ENCODE assay signal across 10 mouse cellular contexts in genomic region chr5:128976266-128976665, GRCm38 (mm10). TPM values are rescaled to one million over a fixed set of nuclear protein-coding genes. Genes with fewer than 3 reads are reported as not detected.
A peak's percentile ranks its signal among the peaks of the same experiment; 100 is the strongest.
DNase-seq lines count a peak whose midpoint lies in the region; ATAC-seq and TF ChIP-seq lines count a peak whose summit lies in the region.
"Had no signal": no experiment of that assay in that cellular context is flagged by ENCODE, and none has a peak within 500 bp of the region (broad histone marks: within the 10 kb centered on the region; RNA-seq: fewer than 3 reads in every experiment).

No protein-coding gene starts in this region.

- peak; percentile 67 for DNase-seq in kidney, adult 11 months
- no peak for DNase-seq in G1E (ENCODE audit: low spot score)
- DNase-seq in brain, adult 2 months (ENCODE audit: low read depth, low spot score), result peak; percentile 50
- DNase-seq in kidney, postnatal 25 days, result peak; percentile 64 to 72
- peak; percentile 77 for DNase-seq in retina, embryonic 14.5 days (ENCODE audit: low spot score)
- DNase-seq in right cerebral cortex, postnatal 36 days (ENCODE audit: low spot score in 2 of 2), result no peak
- DNase-seq in frontal cortex, postnatal 14 days (ENCODE audit: low spot score in 2 of 2), result no peak

- no peak overlapping the region for H3K4me2 ChIP-seq in kidney, embryonic 14.5 days (replicated peaks; ENCODE audit: low read depth, low read length)
- H3K4me2 ChIP-seq: embryonic facial prominence, embryonic 12.5 days; liver, embryonic 15.5 days had no signal

- H3K9me3 ChIP-seq in kidney, embryonic 14.5 days (ENCODE audit: control insufficient read depth, low read length), result no peaks in the 10 kb centered on the region
- H3K9me3 ChIP-seq in G1E (replicated peaks), result peaks cover 6% of the 10 kb centered on the region
- H3K9me3 ChIP-seq: embryonic facial prominence, embryonic 12.5 days; liver, embryonic 15.5 days had no signal

- H3K36me3 ChIP-seq in kidney, embryonic 14.5 days (ENCODE audit: control insufficient read depth, insufficient read depth, low read length), result no peaks in the 10 kb centered on the region
- no peaks in the 10 kb centered on the region for H3K36me3 ChIP-seq in G1E (replicated peaks)
- H3K36me3 ChIP-seq: embryonic facial prominence, embryonic 12.5 days; liver, embryonic 15.5 days had no signal

- no peaks in the 10 kb centered on the region for H3K27me3 ChIP-seq in kidney, embryonic 14.5 days (ENCODE audit: control insufficient read depth, insufficient read depth, low read length)
- no peaks in the 10 kb centered on the region for H3K27me3 ChIP-seq in G1E (ENCODE audit: insufficient read depth, low read length)
- H3K27me3 ChIP-seq: embryonic facial prominence, embryonic 12.5 days; liver, embryonic 15.5 days had no signal

- peak; percentile 53 for TF ChIP-seq CTCF in G1E (IDR thresholded peaks at IDR 0.05; ENCODE audit: low read depth, low read length)

- ATAC-seq in kidney, embryonic 14.5 days (ENCODE audit: low FRiP score, low TSS enrichment), result no peak
- peak; percentile 8; the same call in 1 of the 2 replicates for ATAC-seq in G1E (ENCODE audit: extremely low read depth, insufficient number of reproducible peaks, low FRiP score, poor library complexity, severe bottlenecking)

- H3K4me3 ChIP-seq in kidney, embryonic 14.5 days (ENCODE audit: low read length), result no peak overlapping the region
- H3K4me3 ChIP-seq in G1E (ENCODE audit: low read depth, low read length), result no peak overlapping the region
- H3K4me3 ChIP-seq: embryonic facial prominence, embryonic 12.5 days; liver, embryonic 15.5 days had no signal

- no peak overlapping the region for H3K9ac ChIP-seq in kidney, embryonic 14.5 days (ENCODE audit: low read depth, low read length)
- H3K9ac ChIP-seq: embryonic facial prominence, embryonic 12.5 days; liver, embryonic 15.5 days had no signal

- H3K4me1 ChIP-seq in kidney, embryonic 14.5 days (ENCODE audit: control insufficient read depth, insufficient read depth, low read length), result no peaks in the 10 kb centered on the region
- no peaks in the 10 kb centered on the region for H3K4me1 ChIP-seq in G1E (ENCODE audit: insufficient read depth, low read depth, low read length)
- H3K4me1 ChIP-seq: embryonic facial prominence, embryonic 12.5 days; liver, embryonic 15.5 days had no signal

- H3K27ac ChIP-seq in kidney, embryonic 14.5 days (ENCODE audit: low read depth, low read length), result no peak overlapping the region
- H3K27ac ChIP-seq: embryonic facial prominence, embryonic 12.5 days; liver, embryonic 15.5 days had no signal

- WGBS in kidney, embryonic 14.5 days, result 26% methylated on average over 4 of the region's 4 CpGs

RNA-seq across cellular contexts. Expression of gene Rimbp2, which starts 23.0 kb away (rescaled TPM):
- polyA plus RNA-seq in kidney, embryonic 14.5 days (2014; fragmentation: Nextera tagmentation; extraction: Ambion mirVana), result 0.03 and 0.27 TPM in 2 replicates
- not detected in 2 replicates for total RNA-seq in G1E (2014; fragmentation: Nextera tagmentation)
- 0.06 TPM in 1 of 2 replicates, not detected in the other for total RNA-seq in G1E (2017)
- not detected in 2 replicates for polyA plus RNA-seq in G1E (2012)
- polyA plus RNA-seq: liver, embryonic 15.5 days had no signal

RNA-seq across cellular contexts. Expression of gene Stx2, which starts 32.1 kb away (rescaled TPM):
- polyA plus RNA-seq in kidney, embryonic 14.5 days (2014; fragmentation: Nextera tagmentation; extraction: Ambion mirVana), result 18.1 and 29.5 TPM in 2 replicates
- 26.4 and 83.8 TPM in 2 replicates for total RNA-seq in G1E (2014; fragmentation: Nextera tagmentation)
- 37.5 and 44.1 TPM in 2 replicates for total RNA-seq in G1E (2017)
- polyA plus RNA-seq in G1E (2012), result 15.3 and 18.1 TPM in 2 replicates

RNA-seq across cellular contexts. Expression of gene Ran, which starts 43.6 kb away (rescaled TPM):
- 768 and 779 TPM in 2 replicates for polyA plus RNA-seq in kidney, embryonic 14.5 days (2014; fragmentation: Nextera tagmentation; extraction: Ambion mirVana)
- total RNA-seq in G1E (2014; fragmentation: Nextera tagmentation), result 161 and 173 TPM in 2 replicates
- total RNA-seq in G1E (2017), result 481 and 750 TPM in 2 replicates
- polyA plus RNA-seq in G1E (2012), result 5,187 and 6,161 TPM in 2 replicates

Comparison
In these comparisons a context has a peak if more than half of its experiments do, and no peak if none do; other contexts are left out.
1. DNase-seq: peak in kidney, adult 11 months (single experiment), brain, adult 2 months (single experiment), kidney, postnatal 25 days (2 of 2) and retina, embryonic 14.5 days (single experiment); none in G1E (single experiment), right cerebral cortex, postnatal 36 days (0 of 2) and frontal cortex, postnatal 14 days (0 of 2).